Mouse (Mus musculus): ENCODE measurements around the gene Snx10. TPM values are rescaled to one million over a fixed set of nuclear protein-coding genes. Genes with fewer than 3 reads are reported as not detected.

Gene Snx10
- total RNA-seq, 1 experiment = 21.2 TPM

DNA sequence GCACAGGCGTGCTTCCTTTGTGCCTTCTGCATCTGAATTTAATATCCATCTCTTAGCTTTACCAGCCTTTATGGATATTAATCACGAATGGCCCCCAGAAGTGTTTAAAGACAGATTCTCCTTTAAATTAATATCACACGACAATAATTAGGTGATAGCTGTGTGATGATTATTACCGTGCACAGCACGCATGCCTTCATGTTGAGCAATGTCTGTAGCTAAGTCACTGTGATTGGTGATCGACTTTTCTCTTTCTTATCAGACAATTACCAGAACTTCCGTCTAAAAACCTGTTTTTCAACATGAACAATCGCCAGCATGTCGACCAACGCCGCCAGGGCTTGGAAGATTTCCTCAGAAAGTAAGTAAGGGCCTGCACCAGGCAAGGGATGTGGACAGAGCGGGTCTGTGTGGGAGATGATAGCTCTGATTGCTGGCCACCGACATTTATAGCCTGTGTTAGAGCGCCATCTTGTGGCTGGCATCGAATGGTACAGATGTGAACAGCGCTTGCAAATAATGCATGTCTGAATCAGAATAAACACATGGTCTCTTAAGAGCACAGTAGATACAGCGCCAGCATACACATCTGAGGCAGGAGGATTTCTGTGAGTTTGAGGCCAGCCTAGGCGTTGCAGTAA, 56.5 kb downstream of the Snx10 start:
- Histone ChIP-seq H3K9me3 (ENCODE audit: control insufficient read depth, insufficient read depth, low read depth, low read length) (no peaks in the 10 kb centered on the region), H3K4me1 (ENCODE audit: control insufficient read depth in 2 of 2, insufficient read depth in 2 of 2, low read length in 2 of 2, poor library complexity in 1 of 2) (no peaks in the 10 kb centered on the region; a peak in 1 of 4 replicates), H3K36me3 (ENCODE audit: control insufficient read depth, insufficient read depth, low read length, poor library complexity, severe bottlenecking) (peaks cover 23% of the 10 kb centered on the region; the same call in 1 of the 2 replicates), H3K9ac (ENCODE audit: insufficient read depth, low read depth, low read length, poor library complexity, severe bottlenecking) (no peak overlapping the region), H3K4me3 (ENCODE audit: insufficient read depth in 1 of 2, low read depth in 1 of 2, low read length in 2 of 2, poor library complexity in 1 of 2, severe bottlenecking in 1 of 2) (no peak overlapping the region), H3K27ac (ENCODE audit: insufficient read depth, low read depth, low read length, poor library complexity, severe bottlenecking) (no peak overlapping the region)
- TF ChIP-seq CHD2 (IDR thresholded peaks at IDR 0.05; ENCODE audit: low read depth, low read length) (no peak), MAFK (IDR thresholded peaks at IDR 0.05; ENCODE audit: insufficient read depth, low read depth, low read length) (no peak), ZC3H11A (IDR thresholded peaks at IDR 0.05; ENCODE audit: borderline replicate concordance, low read depth, low read length) (peak; percentile 98), ZNF384 (IDR thresholded peaks at IDR 0.05; ENCODE audit: low read depth, low read length) (no peak)
- in situ Hi-C loops (cut with MboI; ENCODE audit: low sequenced_read_pairs in 2 of 2, unreplicated experiment in 2 of 2) = loop anchor here in 1 of 2 experiments (10.0 kb wide), 1 partner anchor 645 kb away; the partner anchor contains the start of gene Hoxa7
- DNase-seq (ENCODE audit: low read depth, low spot score) = peak; percentile 75

DNA sequence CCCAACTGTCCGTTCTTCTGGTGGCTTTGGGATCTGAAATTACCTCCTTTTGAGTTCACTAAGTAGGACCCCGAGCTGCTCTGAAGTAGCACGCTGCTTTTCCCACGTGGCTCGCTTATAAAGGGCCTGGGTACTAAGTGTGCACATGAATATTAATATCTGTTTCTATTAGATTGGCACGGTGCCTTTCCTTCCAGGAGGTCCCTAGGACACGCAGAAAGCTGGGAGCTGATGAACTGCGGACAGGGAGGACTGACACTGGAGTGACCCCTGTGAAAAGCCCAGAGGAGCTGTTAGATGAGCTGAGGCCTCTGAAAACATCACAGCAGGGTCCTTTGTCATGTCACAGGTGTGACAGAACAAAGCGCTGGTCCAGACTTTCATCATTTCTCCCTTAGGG, 57.7 kb downstream of the Snx10 start:
- no peak overlapping the region for H3K4me3 ChIP-seq (ENCODE audit: insufficient read depth in 1 of 2, low read depth in 1 of 2, low read length in 2 of 2, poor library complexity in 1 of 2, severe bottlenecking in 1 of 2)
- no peak overlapping the region for H3K27ac ChIP-seq (ENCODE audit: insufficient read depth, low read depth, low read length, poor library complexity, severe bottlenecking)
- in situ Hi-C loops (cut with MboI; ENCODE audit: low sequenced_read_pairs in 2 of 2, unreplicated experiment in 2 of 2) = loop anchor here in 1 of 2 experiments (10.0 kb wide), 1 partner anchor 643 kb away; the partner anchor contains the start of gene Hoxa7
- H3K4me1 ChIP-seq (ENCODE audit: control insufficient read depth in 2 of 2, insufficient read depth in 2 of 2, low read length in 2 of 2, poor library complexity in 1 of 2) = no peaks in the 10 kb centered on the region; a peak in 1 of 4 replicates
- TF ChIP-seq ZNF384 (IDR thresholded peaks at IDR 0.05; ENCODE audit: low read depth, low read length) = no peak
- no peak for TF ChIP-seq MAFK (IDR thresholded peaks at IDR 0.05; ENCODE audit: insufficient read depth, low read depth, low read length)
- no peak for TF ChIP-seq HCFC1 (IDR thresholded peaks at IDR 0.05; ENCODE audit: borderline replicate concordance, insufficient read depth, low read length)
- TF ChIP-seq ZC3H11A (IDR thresholded peaks at IDR 0.05; ENCODE audit: borderline replicate concordance, low read depth, low read length) = no peak
- no peaks in the 10 kb centered on the region for H3K9me3 ChIP-seq (ENCODE audit: control insufficient read depth, insufficient read depth, low read depth, low read length)
- H3K36me3 ChIP-seq (ENCODE audit: control insufficient read depth, insufficient read depth, low read length, poor library complexity, severe bottlenecking) = peaks cover 23% of the 10 kb centered on the region; the same call in 1 of the 2 replicates
- DNase-seq (ENCODE audit: low read depth, low spot score) = no peak
- H3K9ac ChIP-seq (ENCODE audit: insufficient read depth, low read depth, low read length, poor library complexity, severe bottlenecking) = no peak overlapping the region

DNA sequence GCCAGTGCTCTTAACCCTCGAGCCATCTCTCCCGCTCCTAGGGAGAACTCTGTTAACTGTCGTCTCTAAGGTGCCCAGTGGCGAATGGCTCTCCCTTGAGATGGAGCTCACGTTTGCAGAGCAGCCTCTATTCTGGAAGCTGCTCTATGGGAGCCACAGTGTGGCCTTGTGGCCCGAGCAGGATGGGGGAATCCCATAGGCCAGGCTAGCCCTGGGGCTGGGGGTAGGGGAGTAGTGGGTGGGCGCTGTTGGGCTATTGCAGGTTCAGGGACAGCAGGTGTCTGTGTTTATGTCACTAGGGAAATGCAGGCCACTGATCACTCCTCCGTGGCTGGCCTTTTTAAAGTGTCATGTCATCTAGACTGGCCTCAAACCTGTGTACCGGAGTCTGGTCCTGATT, 58.4 kb downstream of the Snx10 start:
- Histone ChIP-seq H3K27ac (ENCODE audit: insufficient read depth, low read depth, low read length, poor library complexity, severe bottlenecking) (no peak overlapping the region), H3K9me3 (ENCODE audit: control insufficient read depth, insufficient read depth, low read depth, low read length) (no peaks in the 10 kb centered on the region), H3K4me1 (ENCODE audit: control insufficient read depth in 2 of 2, insufficient read depth in 2 of 2, low read length in 2 of 2, poor library complexity in 1 of 2) (no peaks in the 10 kb centered on the region; a peak in 1 of 4 replicates), H3K9ac (ENCODE audit: insufficient read depth, low read depth, low read length, poor library complexity, severe bottlenecking) (no peak overlapping the region), H3K36me3 (ENCODE audit: control insufficient read depth, insufficient read depth, low read length, poor library complexity, severe bottlenecking) (peaks cover 20% of the 10 kb centered on the region; the same call in 1 of the 2 replicates), H3K4me3 (ENCODE audit: insufficient read depth in 1 of 2, low read depth in 1 of 2, low read length in 2 of 2, poor library complexity in 1 of 2, severe bottlenecking in 1 of 2) (no peak overlapping the region)
- no peak for TF ChIP-seq HCFC1 (IDR thresholded peaks at IDR 0.05; ENCODE audit: borderline replicate concordance, insufficient read depth, low read length)
- no peak for TF ChIP-seq ZC3H11A (IDR thresholded peaks at IDR 0.05; ENCODE audit: borderline replicate concordance, low read depth, low read length)
- TF ChIP-seq MAFK (IDR thresholded peaks at IDR 0.05; ENCODE audit: insufficient read depth, low read depth, low read length) = no peak
- no peak for TF ChIP-seq CHD2 (IDR thresholded peaks at IDR 0.05; ENCODE audit: low read depth, low read length)
- no peak for TF ChIP-seq ZNF384 (IDR thresholded peaks at IDR 0.05; ENCODE audit: low read depth, low read length)
- in situ Hi-C loops (cut with MboI; ENCODE audit: low sequenced_read_pairs in 2 of 2, unreplicated experiment in 2 of 2) = loop anchor here in 1 of 2 experiments (10.0 kb wide), 1 partner anchor 643 kb away; the partner anchor contains the start of gene Hoxa7
- DNase-seq (ENCODE audit: low read depth, low spot score) = no peak

- Histone ChIP-seq H3K4me1 (ENCODE audit: control insufficient read depth in 2 of 2, insufficient read depth in 2 of 2, low read length in 2 of 2, poor library complexity in 1 of 2) (no peaks in the 10 kb centered on the region; a peak in 1 of 4 replicates), H3K36me3 (ENCODE audit: control insufficient read depth, insufficient read depth, low read length, poor library complexity, severe bottlenecking) (peaks cover 14% of the 10 kb centered on the region; the same call in 1 of the 2 replicates), H3K9me3 (ENCODE audit: control insufficient read depth, insufficient read depth, low read depth, low read length) (no peaks in the 10 kb centered on the region), H3K4me3 (ENCODE audit: insufficient read depth in 1 of 2, low read depth in 1 of 2, low read length in 2 of 2, poor library complexity in 1 of 2, severe bottlenecking in 1 of 2) (no peak overlapping the region), H3K27ac (ENCODE audit: insufficient read depth, low read depth, low read length, poor library complexity, severe bottlenecking) (no peak overlapping the region), H3K9ac (ENCODE audit: insufficient read depth, low read depth, low read length, poor library complexity, severe bottlenecking) (no peak overlapping the region)
- peak; percentile 37 for DNase-seq (ENCODE audit: low read depth, low spot score)
- in situ Hi-C loops (cut with MboI; ENCODE audit: low sequenced_read_pairs in 2 of 2, unreplicated experiment in 2 of 2) = loop anchor here in 1 of 2 experiments (10.0 kb wide), 1 partner anchor 639 kb away; the partner anchor contains the start of gene Hoxa7
- peak; percentile 72 for TF ChIP-seq ZC3H11A (IDR thresholded peaks at IDR 0.05; ENCODE audit: borderline replicate concordance, low read depth, low read length)
- no peak for TF ChIP-seq ZNF384 (IDR thresholded peaks at IDR 0.05; ENCODE audit: low read depth, low read length)
Measured at GRCm38 (mm10) chr6:51585980-51586379, 62.3 kb downstream of the Snx10 start.

Data from ES-E14 (cell line).